Mouse (Mus musculus) heart, adult 18-20 months (tissue): ENCODE data around the gene Tecrl. TPM values are rescaled to one million over a fixed set of nuclear protein-coding genes. Genes with fewer than 3 reads are reported as not detected.

Experiments
- DNase-seq, 2 experiments: peaks; one replicate each; pipeline ENCODE4 v3.0.0; 2021 to 2022; ENCODE audit warnings: mixed read lengths in 1 of 2
- long read RNA-seq, 2 experiments: library from polyadenylated mRNA; stranded (forward); transcript quantifications; one replicate each; pipeline ENCODE4 v2.0.0; 2021
- total RNA-seq, 2 experiments: library from RNA; stranded (reverse); gene quantifications; 2 replicates each; pipeline ENCODE4 v1.2.3; 2021

The Tecrl gene
- 10 to 100 TPM; 73.0 to 95.1 TPM for total RNA-seq
- long read RNA-seq, experiment 1, transcript Tecrl-201 (12 exons, 2,350 nt) = major isoform, 15 of 22 reads
- long read RNA-seq, experiment 1, partial matches to known transcripts = 1 of 22 reads
- long read RNA-seq, experiment 1, other reads (novel, unspliced or antisense) = 6 of 22 reads
- long read RNA-seq, experiment 2, transcript Tecrl-201 (12 exons, 2,350 nt) = major isoform, 12 of 17 reads
- long read RNA-seq, experiment 2, partial matches to known transcripts = 1 of 17 reads
- long read RNA-seq, experiment 2, other reads (novel, unspliced or antisense) = 4 of 17 reads

DNA sequence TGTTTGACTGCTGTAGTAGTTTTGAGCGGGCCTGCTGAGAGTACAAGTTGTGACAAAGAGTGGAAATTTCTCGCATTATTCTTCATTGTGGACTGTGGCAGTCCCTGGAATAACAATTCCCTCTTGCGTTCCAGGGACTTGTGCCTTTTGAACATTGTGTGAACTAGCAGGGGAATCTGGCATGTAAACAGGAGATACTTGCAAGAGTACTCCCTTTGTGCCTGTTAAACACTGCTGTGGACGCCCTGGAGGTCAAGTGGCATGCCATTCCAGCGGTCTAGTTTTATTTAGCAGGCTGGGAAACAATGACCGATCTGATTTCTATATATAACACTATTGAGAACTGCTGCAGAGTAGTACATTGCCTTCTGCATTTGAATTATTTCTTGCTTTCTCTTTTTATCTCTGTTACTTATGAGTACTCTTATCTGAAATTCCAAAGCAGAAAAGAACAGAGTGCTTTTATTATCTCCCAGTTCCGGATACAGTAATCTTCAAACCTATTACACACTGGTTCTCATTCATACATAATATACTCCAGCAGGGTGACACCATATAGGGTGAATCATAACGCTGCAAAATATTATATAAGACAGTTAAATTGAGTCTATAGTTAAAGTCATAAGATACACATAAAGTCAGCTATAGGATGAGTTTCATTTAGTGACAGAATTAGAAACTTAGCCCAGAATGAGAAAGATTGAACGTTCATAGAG, at the start of gene Tecrl:
Gene Tecrl (minus strand): TSS at position 350 of the 716 bp plus-strand sequence.
- peak; percentile 56 to 84 for DNase-seq

- DNase-seq = peak; percentile 25 to 61
These were observed 30.0 kb upstream of the Tecrl start for GRCm38 (mm10) chr5:83385021-83385420.

DNA sequence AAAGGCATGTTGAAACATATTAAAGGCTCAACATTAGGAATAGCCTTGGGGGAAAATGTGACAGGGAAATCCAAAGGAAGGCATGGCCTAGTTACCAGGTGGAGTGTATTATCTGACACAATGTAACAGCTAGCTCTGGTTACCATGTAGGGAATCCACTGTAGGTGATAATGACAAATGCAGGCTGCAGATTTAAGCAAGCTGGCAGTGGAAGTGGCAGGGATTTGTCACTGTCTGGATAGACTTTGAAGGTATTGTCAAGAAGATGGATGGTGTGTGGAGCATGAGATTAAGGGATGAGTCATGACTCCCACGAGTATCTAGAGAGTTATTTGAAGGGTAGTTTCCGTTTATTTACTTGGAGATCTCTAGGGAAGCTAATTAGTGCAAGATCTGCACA, 3.4 kb downstream of the Tecrl start:
- DNase-seq = peak in 1 of 2 experiments; percentile 12

- no peak for DNase-seq
These were observed 15.9 kb downstream of the Tecrl start for GRCm38 (mm10) chr5:83339144-83339543.

DNA sequence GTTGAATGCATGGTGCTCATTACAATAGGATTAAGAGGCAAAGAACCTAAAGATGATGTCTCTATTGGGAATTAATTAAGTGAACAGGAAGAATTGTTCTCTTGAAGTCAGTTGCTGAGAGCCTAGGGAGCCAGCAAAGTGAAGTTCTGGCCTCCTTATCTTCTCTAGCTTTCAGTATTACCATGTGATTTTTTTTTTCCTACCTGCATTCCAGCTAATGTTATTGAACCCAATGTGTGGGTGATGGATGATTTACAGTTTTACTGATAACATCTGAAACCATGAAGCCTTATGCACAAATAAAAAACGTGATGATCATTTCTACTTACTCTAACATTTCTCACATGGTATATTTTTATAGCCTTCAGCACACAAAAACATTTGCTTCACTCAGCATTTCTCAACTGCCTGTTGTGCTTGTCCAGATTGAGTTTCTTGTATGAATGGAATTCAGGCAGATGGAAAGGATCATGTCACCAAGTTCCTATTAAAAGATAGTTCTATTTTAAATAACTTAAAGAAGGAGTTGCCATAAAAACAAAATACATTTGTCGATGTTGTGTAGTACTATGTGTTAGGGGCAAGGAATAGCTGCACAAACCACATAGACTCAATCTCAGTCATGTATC, 87.7 kb downstream of the Tecrl start:
- DNase-seq = no peak

DNA sequence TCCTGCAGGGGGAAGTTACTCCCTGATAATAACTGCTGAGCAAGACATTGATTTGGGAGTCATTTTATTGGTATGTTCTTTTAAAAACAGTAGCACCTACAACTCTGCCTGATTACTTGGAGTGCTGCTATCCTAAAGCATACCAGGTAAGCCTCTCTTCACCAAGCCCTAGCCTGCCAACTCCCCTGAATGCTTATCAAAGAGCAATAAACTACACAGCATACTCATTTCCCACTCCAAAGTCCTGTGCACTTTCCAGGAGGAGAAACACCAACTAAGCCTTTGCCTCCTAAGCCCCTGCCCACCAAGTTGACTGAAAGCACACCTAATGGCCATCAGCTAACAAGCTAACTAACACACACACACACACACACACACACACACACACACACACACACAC, 94.9 kb downstream of the Tecrl start:
- DNase-seq = no peak

- DNase-seq = no peak
These were observed 100.9 kb downstream of the Tecrl start for GRCm38 (mm10) chr5:83254141-83254540.

- DNase-seq = no peak
These were observed 116.0 kb downstream of the Tecrl start for GRCm38 (mm10) chr5:83238848-83239452.
